Mouse (Mus musculus) neural tube, embryonic 13.5 days (tissue): ENCODE results near the gene Cbs. TPM values are rescaled to one million over a fixed set of nuclear protein-coding genes. Genes with fewer than 3 reads are reported as not detected.

Experiments used
- ATAC-seq: fragments of 200-750 bp; cut with Nextera tagmentation; 2 replicates; pipeline ENCODE4 v1.8.0; 2017; ENCODE audit warnings: low read depth, mild to moderate bottlenecking, moderate TSS enrichment, moderate library complexity
- H3K27ac ChIP-seq: fragments of 300-500 bp; sonication (generic); replicated peaks from 2 replicates; pipeline ENCODE4 v1.5.1; 2015; ENCODE audit warnings: moderate library complexity, mild to moderate bottlenecking, inconsistent platforms
- H3K27me3 ChIP-seq: fragments of 300-500 bp; sonication (generic); 2 replicates; pipeline ENCODE4 v1.6.1; 2015; ENCODE audit warnings: mild to moderate bottlenecking, inconsistent platforms
- H3K36me3 ChIP-seq: fragments of 300-500 bp; sonication (generic); 2 replicates; pipeline ENCODE4 v1.6.1; 2015; ENCODE audit warnings: mild to moderate bottlenecking, inconsistent platforms
- H3K4me1 ChIP-seq: fragments of 300-500 bp; sonication (generic); replicated peaks from 2 replicates; pipeline ENCODE4 v1.6.1; 2015; ENCODE audit warnings: inconsistent platforms
- H3K4me2 ChIP-seq: fragments of 300-500 bp; sonication (generic); 2 replicates; pipeline ENCODE4 v1.6.1; 2015; ENCODE audit warnings: inconsistent platforms, mild to moderate bottlenecking, moderate library complexity
- H3K4me3 ChIP-seq: fragments of 300-500 bp; sonication (generic); 2 replicates; pipeline ENCODE4 v1.5.1; 2015; ENCODE audit warnings: mild to moderate bottlenecking, inconsistent platforms
- H3K9ac ChIP-seq: fragments of 300-500 bp; sonication (generic); 2 replicates; pipeline ENCODE4 v1.6.1; 2015; ENCODE audit warnings: moderate library complexity, mild to moderate bottlenecking, inconsistent platforms
- H3K9me3 ChIP-seq: fragments of 300-500 bp; sonication (generic); 2 replicates; pipeline ENCODE4 v1.6.1; 2016; ENCODE audit warnings: inconsistent platforms
- WGBS: fragments of 180-500 bp; shearing (Covaris S2); methylation state at CpG from one replicate; pipeline ENCODE4 v1.1.7; 2015; 5-methylcytosine and 5-hydroxymethylcytosine counted together
- polyA plus RNA-seq: library from polyadenylated mRNA; unstranded; fragments of >200 nt; fragmentation: Nextera tagmentation; extraction: Ambion mirVana; gene quantifications from 2 replicates; pipeline ENCODE4 v1.2.1, GENCODE M21; 2015

Gene Cbs
- polyA plus RNA-seq, 1 experiment from 2014 or later: 8.3 TPM

DNA sequence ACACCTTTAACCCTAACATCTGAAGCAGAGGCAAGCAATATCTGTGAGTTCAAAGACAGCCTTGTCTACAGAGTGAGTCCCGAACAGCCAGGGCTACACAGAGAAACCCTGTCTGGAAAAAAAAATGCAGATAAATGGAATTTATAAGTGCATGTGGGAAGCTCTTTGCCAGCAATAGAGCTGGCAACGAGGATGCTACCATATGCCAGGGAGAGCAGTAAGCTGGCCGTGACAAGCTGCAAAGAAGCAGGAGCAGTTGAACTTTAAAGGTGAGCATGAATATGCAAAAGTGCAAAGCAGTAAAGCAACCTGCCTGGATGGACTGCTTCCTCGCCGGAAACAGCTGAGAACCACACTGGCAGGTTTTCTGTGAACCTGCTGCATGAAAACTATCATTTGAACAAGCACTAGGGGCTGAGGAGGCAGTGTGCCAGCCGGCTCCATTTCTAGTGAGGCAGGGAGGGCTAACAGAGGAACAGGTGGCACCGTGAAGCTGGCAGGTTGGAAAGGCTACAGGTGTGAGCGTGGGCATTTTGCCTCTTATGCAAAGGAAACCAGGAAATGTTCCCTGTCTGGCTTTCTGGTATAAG is 23.7 kb upstream of the Cbs start:
- 75% methylated on average over 8 of the region's 8 CpGs for whole genome bisulfite sequencing
- H3K4me1 ChIP-seq: peaks cover 26% of the 10 kb centered on the region
- no peaks in the 10 kb centered on the region for H3K27me3 ChIP-seq
- H3K9ac ChIP-seq: no peak overlapping the region
- no peak overlapping the region for H3K27ac ChIP-seq
- ATAC-seq: no peak
- peaks cover 5% of the 10 kb centered on the region for H3K36me3 ChIP-seq
- H3K4me2 ChIP-seq: no peak overlapping the region
- no peak overlapping the region for H3K4me3 ChIP-seq
- H3K9me3 ChIP-seq: no peaks in the 10 kb centered on the region

DNA sequence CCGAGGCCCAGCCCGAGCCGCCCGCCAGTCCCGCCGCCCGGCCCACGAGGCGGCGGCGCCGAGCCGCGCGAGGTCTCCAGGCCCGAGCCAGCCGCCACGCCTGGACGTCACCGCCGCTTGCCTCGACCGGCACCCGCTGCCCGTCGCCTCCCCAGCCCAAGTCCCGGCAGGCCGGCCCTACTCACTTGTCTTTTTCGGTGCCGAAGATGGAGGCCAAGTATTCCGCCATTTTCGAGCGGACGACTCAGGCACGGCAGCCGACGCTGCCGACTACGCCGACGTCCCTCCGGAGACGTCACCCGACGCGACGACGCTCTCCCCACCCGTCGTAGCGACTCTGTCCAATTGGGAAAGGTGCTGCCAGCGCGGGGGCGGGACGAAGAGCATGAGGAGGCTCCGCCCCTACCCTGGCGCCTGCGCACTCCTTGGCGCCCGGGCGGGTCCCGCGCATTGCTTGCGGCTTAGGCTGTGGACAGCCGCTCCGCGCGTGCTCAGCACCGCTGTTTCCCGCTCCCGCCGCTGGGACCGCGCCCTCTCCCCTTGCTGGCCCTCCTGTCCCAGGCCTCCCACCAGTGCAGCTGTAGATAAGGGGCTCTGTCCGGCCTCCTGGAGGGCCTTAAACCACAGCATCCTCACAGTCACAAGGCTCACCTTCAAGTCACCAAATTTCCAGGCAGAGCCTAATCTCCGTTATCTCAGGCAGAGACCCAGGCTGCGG is 21.6 kb upstream of the Cbs start, which contains the start of gene U2af1:
U2af1 (minus strand) TSS at position 425 of the 718 bp plus-strand sequence.
- peaks cover 29% of the 10 kb centered on the region for H3K4me1 ChIP-seq
- H3K4me3 ChIP-seq: peak within 1 kb of the TSS; percentile 96
- H3K4me2 ChIP-seq: peak within 1 kb of the TSS; percentile 91
- under 1% methylated on average over 69 of the region's 77 CpGs for WGBS
- no peaks in the 10 kb centered on the region for H3K27me3 ChIP-seq
- peak; percentile 98 for ATAC-seq
- H3K36me3 ChIP-seq: peaks cover 23% of the 10 kb centered on the region
- H3K9ac ChIP-seq: peak within 1 kb of the TSS; percentile 91
- no peaks in the 10 kb centered on the region for H3K9me3 ChIP-seq
- H3K27ac ChIP-seq: peak within 1 kb of the TSS; percentile 91

DNA sequence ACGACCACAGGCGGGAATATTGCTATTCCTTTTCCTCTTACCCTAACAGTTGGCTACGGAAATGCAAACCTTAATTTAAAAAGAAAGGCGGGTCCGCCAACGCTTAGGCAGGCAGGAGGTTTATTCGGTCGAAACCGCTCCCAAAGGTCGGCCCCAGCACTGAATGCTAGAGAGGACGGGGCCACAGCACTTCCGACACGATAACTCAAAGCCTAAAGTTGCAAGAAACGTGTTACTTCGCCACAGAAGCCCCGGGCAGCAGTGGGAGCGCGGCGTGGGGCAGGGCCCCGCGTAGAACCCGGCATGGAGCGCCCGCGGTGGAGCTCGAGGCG is 21.1 kb upstream of the Cbs start:
- Histone ChIP-seq H3K4me2 (peak overlapping the region; percentile 91), H3K4me1 (peaks cover 29% of the 10 kb centered on the region), H3K27ac (peak overlapping the region; percentile 90), H3K9ac (peak overlapping the region; percentile 91), H3K27me3 (no peaks in the 10 kb centered on the region), H3K36me3 (peaks cover 29% of the 10 kb centered on the region), H3K4me3 (peak overlapping the region; percentile 96), H3K9me3 (no peaks in the 10 kb centered on the region)
- 0% methylated on average over 25 of the region's 27 CpGs for whole genome bisulfite sequencing
- ATAC-seq: no peak; the same call in 1 of the 2 replicates

DNA sequence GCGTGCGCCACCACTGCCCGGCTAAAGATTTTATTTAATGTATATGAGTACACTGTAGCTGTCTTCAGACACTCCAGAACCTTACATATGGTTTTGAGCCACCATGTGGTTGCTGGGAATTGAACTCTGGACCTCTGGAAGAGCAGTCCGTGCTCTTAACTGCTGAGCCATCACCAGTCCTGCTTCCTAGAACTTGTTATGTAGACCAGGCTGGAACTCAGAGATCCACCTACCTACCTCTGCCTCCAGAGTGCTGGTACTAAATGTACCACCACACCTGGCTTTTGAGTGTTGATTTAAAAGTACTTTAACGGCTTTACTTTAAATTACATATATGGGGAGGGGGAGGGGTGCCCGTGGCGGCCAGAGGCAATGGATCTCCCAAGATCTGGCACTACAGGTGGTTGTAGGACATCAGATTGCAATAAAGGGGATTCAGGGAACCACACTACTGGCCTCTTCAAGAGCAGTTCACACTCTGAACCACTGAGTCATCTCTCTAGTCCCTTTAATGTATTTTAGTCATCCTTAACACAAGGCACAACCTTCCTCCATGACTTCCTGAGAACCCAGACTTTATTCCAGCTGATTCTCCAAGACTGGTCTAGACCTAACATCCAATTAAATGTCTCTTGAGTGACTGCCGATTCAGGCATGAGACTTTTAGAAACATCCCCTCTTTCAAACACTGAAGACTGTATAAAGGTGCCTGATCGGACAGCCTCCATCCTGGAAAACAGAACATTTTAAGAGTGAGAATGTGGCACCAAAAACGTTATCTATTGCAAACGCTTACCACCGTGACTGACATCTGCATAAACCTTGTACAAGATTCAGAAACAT is 20.3 kb upstream of the Cbs start:
- 58% methylated on average over 12 of the region's 12 CpGs for WGBS
- peaks cover 29% of the 10 kb centered on the region for H3K4me1 ChIP-seq
- H3K27me3 ChIP-seq: no peaks in the 10 kb centered on the region
- no peak for ATAC-seq
- H3K27ac ChIP-seq: 0 out of 2 replicates have a peak overlapping the region, but pooled peaks have one; percentile 90
- peaks cover 36% of the 10 kb centered on the region for H3K36me3 ChIP-seq
- peak overlapping the region; percentile 91 for H3K4me2 ChIP-seq
- peak overlapping the region; percentile 96 for H3K4me3 ChIP-seq
- no peaks in the 10 kb centered on the region for H3K9me3 ChIP-seq
- peak overlapping the region; percentile 91 for H3K9ac ChIP-seq

DNA sequence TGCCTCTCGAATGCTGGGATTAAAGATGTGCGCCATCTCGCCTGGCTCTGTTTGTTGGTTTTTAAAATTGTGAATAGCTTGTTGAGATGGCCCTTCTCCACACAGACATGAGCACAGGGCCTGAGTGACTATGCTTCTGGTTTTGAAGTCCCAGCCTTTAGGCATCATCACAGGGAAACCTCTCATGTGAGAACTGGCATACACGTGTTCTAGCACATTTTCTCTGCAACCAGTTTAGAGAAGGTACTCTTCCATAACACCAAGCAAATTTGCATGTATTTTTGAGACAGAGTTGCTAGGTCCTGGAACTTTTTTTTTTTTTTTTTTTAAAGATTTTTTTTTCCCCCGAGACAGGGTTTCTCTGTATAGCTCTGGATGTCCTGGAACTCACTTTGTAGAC is 19.6 kb upstream of the Cbs start:
- 91% methylated on average over 5 of the region's 5 CpGs for WGBS
- Histone ChIP-seq H3K4me1 (peaks cover 29% of the 10 kb centered on the region), H3K36me3 (peaks cover 43% of the 10 kb centered on the region), H3K4me2 (peak overlapping the region; percentile 91), H3K4me3 (no peak overlapping the region), H3K9ac (no peak overlapping the region), H3K9me3 (no peaks in the 10 kb centered on the region), H3K27ac (no peak overlapping the region), H3K27me3 (no peaks in the 10 kb centered on the region)
- ATAC-seq: no peak

DNA sequence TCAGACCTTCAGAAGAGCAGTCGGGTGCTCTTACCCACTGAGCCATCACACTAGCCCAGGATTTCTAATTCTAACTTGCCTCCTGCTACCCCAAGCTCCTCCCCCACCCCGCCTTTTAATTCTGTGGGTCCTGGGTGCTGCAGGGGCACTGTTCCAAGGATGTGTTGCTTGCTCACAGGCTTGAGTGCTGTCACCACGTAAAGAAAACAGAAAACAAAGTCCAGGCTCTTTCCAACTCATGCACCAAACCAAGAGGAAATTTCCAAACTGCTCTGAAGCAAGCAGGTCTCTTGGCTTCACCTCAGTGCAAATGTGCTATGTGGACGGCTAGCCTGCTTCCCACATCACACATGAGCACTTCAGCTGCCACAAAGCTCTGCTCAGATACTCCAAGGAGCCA is 18.3 kb upstream of the Cbs start:
- Histone ChIP-seq H3K27me3 (no peaks in the 10 kb centered on the region), H3K27ac (no peak overlapping the region), H3K9ac (no peak overlapping the region), H3K9me3 (no peaks in the 10 kb centered on the region), H3K4me1 (peaks cover 29% of the 10 kb centered on the region), H3K4me2 (no peak overlapping the region), H3K4me3 (no peak overlapping the region), H3K36me3 (peaks cover 56% of the 10 kb centered on the region)
- no peak for ATAC-seq
- 81% methylated on average over 4 of the region's 4 CpGs for WGBS

DNA sequence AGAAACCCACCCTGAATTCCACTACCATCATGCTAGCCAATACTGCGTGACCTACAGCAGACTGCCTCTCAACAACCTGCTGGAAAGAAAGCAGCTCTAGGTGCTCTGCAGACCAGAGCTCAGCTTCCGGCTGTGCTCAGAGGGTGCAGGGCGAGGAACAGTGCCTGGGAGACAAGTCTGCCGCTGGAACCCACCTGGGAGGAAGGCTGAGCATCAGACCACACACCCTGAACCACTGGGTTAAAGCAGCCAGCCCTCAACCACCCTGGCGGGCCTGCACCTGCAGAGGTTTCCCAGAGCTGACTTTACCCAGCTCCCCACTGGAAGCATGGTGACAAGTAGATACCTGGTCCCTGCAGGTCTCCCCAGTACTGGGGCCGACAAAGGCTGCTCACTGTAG is 16.2 kb upstream of the Cbs start:
- Histone ChIP-seq H3K36me3 (peaks cover 77% of the 10 kb centered on the region), H3K27me3 (no peaks in the 10 kb centered on the region), H3K4me3 (no peak overlapping the region), H3K27ac (no peak overlapping the region), H3K9me3 (no peaks in the 10 kb centered on the region), H3K9ac (no peak overlapping the region), H3K4me2 (no peak overlapping the region), H3K4me1 (peaks cover 23% of the 10 kb centered on the region)
- ATAC-seq: no peak
- WGBS: 94% methylated on average over 6 of the region's 6 CpGs

DNA sequence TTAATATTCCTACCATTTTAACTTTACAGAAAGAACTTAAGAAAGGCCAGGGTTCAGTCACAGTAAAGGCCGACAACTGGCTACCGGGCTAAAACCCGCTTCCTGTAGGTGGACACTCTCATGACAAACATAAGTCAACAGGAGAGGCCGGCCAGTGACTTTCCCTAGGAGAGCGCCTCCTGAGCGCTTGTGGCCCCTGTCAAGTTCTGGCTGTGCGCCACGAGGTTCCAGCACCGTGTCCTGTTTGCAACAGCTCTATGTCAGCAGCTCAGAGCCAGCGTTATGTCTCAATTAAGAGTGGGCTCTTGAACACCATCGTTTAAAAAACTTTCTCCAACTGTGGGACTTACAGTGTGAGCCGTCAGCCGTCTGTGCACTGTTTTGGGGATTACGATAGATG is 15.1 kb upstream of the Cbs start:
- 91% methylated on average over 14 of the region's 14 CpGs for WGBS

DNA sequence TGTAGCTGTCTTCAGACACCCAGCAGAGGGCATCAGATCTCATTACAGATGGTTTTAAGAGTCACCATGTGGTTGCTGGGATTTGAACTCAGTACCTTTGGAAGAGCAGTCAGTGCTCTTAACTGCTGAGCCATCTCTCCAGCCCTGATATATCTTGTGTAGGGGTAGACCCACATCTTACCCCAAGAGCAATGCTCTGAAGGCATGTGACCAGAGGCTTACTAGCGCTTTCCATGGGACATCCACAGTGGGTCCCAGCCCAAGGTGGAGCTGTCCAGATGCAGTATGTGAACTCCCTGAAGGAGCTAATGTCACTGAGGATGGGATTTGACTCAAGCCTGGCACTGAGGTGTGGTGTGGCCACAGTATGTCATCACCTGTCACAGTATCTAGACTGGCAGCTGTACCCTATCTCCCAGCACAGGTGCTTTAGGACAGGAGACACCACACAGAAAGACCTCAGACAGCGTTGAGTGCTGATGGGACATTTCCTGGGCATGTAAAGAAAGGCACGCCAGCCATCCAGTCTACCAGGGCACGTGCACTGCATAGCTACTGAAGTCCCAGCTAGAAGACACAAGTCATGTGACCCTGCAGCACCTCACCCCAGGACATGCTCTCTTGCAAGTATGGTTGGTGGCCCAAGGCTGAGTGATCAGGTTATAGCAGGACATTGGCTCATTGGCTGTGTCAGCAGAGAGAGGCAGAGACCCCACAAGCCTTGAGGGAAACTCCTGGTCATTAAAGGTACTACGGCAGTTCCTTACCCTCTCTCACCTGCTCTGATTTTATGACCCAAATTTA is 9.4 kb upstream of the Cbs start:
- Histone ChIP-seq H3K4me3 (no peak overlapping the region), H3K4me1 (no peaks in the 10 kb centered on the region), H3K27me3 (no peaks in the 10 kb centered on the region), H3K27ac (no peak overlapping the region), H3K9me3 (no peaks in the 10 kb centered on the region), H3K36me3 (peaks cover 58% of the 10 kb centered on the region), H3K4me2 (no peak overlapping the region), H3K9ac (no peak overlapping the region)
- WGBS: 93% methylated on average over 5 of the region's 5 CpGs
- ATAC-seq: no peak

More for the DNA sequence above, 15.1 kb upstream of the Cbs start:
- H3K36me3 ChIP-seq: peaks cover 88% of the 10 kb centered on the region
- no peak overlapping the region for H3K4me3 ChIP-seq
- H3K4me1 ChIP-seq: peaks cover 15% of the 10 kb centered on the region
- no peak overlapping the region for H3K27ac ChIP-seq
- H3K9ac ChIP-seq: no peak overlapping the region
- ATAC-seq: no peak
- no peaks in the 10 kb centered on the region for H3K27me3 ChIP-seq
- H3K4me2 ChIP-seq: no peak overlapping the region
- no peaks in the 10 kb centered on the region for H3K9me3 ChIP-seq

DNA sequence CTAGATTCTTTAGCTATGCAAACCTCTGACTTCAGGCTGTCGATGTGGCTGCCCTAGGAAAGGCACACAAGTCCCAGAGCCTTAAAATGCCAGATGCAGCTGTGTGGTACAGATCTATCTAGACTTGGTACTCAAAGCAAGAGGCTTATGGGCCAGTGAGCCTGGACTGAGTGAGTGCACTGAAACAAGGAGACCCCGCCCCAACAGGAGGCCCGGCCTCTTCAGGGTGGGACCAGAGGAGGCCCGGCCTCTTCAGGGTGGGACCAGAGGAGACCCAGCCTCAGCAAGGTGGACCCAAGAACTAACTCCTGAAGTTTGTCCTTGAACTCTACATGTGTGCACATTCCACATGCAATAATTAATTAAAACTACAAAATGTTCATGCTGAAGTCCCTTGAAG is 5.9 kb upstream of the Cbs start:
- WGBS: 56% methylated on average over 4 of the region's 4 CpGs
- Histone ChIP-seq H3K27ac (no peak overlapping the region), H3K4me3 (no peak overlapping the region), H3K36me3 (peaks cover 23% of the 10 kb centered on the region), H3K27me3 (0 out of 2 replicates have a peak, but pooled peaks cover 2% of the 10 kb centered on the region), H3K4me2 (no peak overlapping the region), H3K4me1 (peaks cover 2% of the 10 kb centered on the region), H3K9me3 (no peaks in the 10 kb centered on the region), H3K9ac (no peak overlapping the region)
- ATAC-seq: no peak

DNA sequence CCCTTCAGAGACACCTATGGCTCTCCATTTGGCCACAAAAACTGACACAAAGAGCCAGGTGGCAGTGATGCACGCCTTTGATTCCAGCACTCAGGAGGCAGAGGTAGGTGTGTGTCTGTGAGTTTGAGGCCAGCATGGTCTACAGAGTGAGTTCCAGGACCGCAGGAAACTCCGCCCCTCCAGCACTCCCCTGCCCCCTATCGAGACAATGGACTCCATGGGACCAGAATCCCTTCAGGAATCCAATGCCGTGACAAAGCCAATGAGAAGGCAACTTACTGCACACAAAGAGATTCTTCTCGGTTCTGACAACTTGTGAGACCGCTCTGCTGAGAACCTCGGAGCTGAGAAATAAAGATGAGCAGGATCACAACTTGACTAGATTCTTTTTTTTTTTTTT is 5.3 kb upstream of the Cbs start:
- ATAC-seq: no peak
- no peak overlapping the region for H3K4me3 ChIP-seq
- H3K4me1 ChIP-seq: peaks cover 7% of the 10 kb centered on the region
- peaks cover 17% of the 10 kb centered on the region for H3K36me3 ChIP-seq
- H3K27ac ChIP-seq: no peak overlapping the region
- H3K27me3 ChIP-seq: peaks cover 7% of the 10 kb centered on the region
- H3K9ac ChIP-seq: no peak overlapping the region
- WGBS: 44% methylated on average over 8 of the region's 8 CpGs
- no peaks in the 10 kb centered on the region for H3K9me3 ChIP-seq
- no peak overlapping the region for H3K4me2 ChIP-seq
